Mouse (Mus musculus) WW6 (cell line): ENCODE results near the gene Nlk.

Source experiments
- DNase-seq: peaks from one replicate; pipeline ENCODE4 v3.0.0-alpha.2; 2013; ENCODE audit warnings: low read depth, low spot score

Nlk gene

DNA sequence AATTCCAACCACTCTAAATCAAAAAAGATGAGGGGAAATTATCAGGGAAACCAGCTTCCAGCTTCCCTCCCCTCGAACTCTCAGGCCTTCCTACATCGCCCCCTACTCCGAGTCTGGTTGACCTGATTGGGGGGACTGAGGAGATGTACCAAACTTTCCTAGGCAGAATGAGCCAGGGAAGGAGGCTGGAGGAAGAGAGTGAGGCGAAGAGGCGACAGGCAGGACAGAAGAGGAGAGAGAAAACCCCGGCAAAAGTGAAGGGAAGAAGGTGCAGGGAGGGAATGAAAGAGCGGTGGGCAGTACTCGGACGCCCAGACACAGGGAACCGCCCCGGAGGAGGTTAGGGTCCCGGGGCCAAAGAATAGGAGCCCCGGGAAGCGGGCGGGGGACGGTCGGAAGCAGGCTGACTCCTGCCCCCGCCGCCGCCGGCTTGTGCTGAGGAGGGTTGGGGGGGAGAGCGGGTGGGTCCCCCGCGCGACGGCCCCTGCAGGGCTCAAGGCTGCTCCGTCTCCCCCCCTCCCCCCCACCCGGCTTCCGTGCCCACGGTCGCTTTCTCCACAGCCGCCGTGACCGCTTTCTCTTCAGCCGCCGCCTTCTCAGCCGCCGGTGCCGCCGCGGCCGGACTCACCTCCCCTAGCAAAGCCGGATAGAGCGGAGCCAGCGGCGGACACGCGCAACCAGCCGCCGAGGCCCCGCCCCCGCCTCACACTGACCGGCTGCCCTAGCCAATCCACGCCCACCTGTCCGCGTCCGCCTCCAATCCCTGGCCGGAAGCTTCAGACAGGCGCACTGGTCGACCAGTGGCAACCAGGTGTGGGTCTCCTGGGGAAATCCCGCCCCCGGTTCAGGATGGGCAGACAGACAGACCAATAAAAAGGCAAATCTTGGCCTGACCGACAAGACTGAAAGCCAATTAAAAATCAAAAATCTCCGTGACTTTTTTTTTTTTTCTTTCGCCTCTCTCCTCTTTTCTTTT is at the start of gene Nlk:
Gene Nlk, minus strand, starts transcription at position 597 of the 976 bp plus-strand sequence.
- peak; percentile 99 for DNase-seq

GRCm38 (mm10) chr11:78746264-78746663 is 49.1 kb upstream of the Nlk start:
- no peak for DNase-seq

- DNase-seq: no peak
Observed at GRCm38 (mm10) chr11:78745475-78745874, 48.3 kb upstream of the Nlk start.

- DNase-seq: no peak
Observed at GRCm38 (mm10) chr11:78742461-78742860, 45.3 kb upstream of the Nlk start.

DNA sequence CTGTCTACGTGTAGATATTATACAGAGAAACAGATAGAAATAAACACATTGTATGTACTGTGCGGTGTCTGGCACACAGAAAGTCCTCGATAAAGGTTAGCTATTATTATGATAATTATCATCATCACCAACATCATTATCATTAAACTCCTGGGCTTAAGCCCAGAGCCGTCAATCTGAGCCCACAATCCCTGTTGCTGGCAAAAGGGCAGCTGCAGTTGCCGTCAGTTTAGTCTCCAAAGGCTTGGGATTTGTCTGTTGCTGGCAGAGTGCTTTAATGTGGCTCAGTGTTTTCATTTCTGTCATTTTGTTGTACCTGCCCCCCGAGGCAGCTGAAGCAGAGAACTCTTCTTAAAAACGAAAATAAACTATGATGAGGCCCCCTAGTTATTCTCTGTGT is 44.8 kb upstream of the Nlk start:
- no peak for DNase-seq

DNA sequence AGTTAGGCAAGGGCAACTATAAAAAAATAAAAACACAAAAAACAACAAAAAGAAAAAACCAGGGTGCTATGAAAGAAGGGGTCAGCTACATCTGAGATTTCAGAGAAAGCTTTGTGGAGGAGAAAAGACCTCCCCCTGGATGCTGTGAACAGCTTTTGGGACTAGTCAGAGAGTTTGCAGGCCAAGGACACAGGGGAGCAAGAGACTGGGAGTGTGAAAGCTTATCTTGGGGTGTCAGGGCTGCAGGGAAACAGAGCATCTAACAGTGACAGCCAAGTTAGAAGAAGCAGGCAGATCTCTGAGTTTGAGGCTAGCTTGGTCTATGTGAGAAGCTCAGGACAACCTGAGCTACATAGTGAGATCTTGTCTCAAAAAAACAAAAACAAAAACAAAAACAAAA is 42.2 kb upstream of the Nlk start:
- no peak for DNase-seq

- no peak for DNase-seq
Observed at GRCm38 (mm10) chr11:78736877-78737408, 39.8 kb upstream of the Nlk start.

- DNase-seq: no peak
Observed at GRCm38 (mm10) chr11:78735168-78735567, 38.0 kb upstream of the Nlk start.

- no peak for DNase-seq
Observed at GRCm38 (mm10) chr11:78732619-78733018, 35.4 kb upstream of the Nlk start.

DNA sequence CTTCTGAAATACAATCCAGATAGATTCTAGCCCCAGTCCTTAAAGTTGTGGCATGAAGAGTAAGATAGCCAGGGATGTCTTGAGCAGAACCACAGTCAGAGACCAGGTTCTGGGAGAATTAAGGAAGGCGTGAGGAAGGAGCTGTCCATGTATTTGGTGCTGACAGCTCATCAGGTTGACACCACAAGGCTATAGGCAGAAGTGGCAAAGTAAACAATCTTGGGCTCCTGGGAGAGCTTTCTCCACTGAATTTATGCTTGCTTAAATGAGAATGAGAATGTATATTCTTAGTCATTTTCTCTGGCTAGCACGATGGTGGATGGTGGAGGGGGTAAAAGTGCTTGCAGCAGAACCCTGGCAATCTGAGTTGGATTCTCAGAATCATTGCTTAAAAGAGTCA is 33.7 kb upstream of the Nlk start:
- no peak for DNase-seq

DNA sequence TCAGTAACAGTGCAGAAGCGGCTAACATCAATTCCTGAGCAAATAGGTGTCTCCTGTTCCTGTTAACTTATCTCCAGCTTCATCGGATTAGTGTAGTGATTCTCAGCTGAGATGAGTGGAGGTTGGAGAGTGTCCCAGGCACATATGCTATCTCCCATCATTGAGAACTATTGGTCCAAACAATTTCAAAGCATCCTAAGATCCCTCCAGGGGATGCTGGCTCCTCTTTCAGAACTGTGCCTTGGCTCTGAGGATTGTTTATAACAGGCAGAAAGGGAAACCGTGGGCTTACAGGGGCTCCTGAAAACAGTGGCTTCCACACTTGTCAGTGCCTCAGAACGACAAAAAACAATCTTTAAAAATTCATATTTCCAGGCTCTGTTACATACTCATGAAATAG is 30.9 kb upstream of the Nlk start:
- no peak for DNase-seq

DNA sequence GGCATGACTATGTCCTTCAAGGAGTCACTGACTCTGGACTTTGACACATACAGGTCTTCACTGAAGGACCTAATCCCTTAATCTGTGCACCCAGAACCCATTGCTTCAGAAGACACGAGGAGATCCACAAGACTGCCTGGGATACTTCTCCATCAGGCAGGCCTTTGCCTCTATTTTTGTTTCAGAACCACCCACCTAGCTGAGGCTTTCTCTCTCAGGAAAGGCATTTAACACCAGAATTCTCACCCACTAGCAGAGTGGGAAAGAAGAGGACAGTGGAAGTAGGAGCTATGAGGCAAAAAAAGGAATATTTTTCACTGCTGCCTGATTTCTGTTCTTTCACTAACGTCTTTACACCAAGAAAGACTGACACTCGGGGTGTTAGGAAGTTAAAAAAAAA is 29.2 kb upstream of the Nlk start:
- DNase-seq: no peak

DNA sequence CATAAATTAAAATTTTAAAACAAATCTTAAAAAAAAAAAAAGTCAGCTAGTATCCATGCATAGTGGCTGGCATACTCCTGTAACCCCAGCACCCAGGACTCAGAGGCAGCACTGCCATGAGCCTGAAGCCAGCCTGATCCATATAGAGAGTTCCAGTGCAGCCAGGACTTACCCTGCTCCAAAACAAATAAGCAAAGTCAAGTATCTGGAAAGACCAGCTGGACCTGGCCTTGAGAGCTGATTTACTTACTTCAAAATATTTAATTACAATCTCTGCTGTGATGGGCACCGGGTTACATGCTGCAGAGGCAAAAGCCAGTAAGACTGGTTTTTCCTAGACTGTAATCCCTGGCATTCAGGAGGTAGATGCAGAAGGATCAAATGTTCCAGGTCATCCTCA is 27.6 kb upstream of the Nlk start:
- no peak for DNase-seq

DNA sequence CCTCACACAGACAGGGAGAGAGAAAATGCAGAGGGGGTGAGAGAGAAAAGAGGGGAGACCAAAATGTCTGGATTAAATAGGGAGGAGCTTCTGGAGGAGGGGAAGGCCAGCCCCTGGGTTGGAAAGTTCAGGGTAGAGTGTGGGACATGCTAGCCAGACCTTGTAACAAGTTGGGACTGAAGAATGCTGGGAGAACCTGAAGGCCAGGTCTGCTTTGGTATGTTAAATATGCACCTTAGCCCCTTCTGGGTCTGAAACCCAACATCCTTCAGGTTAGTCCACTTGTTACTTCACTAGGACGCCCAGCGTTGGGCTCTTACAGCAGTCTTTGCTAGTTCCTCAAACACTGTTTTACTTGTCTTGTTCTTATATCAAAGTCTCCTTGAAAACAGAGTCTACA is 24.2 kb upstream of the Nlk start:
- DNase-seq: no peak

DNA sequence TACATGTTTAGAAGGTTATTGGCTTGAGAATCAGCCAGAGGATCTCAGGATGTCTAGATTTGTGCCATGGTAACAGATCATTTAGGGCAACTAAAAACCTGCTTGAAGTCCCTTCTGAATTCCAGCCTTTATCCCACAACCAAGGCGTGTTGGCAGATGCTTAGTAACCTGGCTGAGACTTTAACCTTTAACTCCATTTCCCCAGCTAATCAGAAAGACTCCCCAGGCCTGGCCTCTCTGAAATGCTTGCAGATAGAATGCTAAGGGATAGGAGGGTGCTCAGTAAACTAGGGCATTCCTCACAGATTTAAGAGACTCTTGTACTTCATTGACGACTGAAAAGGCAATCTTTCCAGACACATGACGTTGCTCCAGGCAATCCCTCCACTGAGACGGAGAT is 20.5 kb upstream of the Nlk start:
- DNase-seq: no peak

DNA sequence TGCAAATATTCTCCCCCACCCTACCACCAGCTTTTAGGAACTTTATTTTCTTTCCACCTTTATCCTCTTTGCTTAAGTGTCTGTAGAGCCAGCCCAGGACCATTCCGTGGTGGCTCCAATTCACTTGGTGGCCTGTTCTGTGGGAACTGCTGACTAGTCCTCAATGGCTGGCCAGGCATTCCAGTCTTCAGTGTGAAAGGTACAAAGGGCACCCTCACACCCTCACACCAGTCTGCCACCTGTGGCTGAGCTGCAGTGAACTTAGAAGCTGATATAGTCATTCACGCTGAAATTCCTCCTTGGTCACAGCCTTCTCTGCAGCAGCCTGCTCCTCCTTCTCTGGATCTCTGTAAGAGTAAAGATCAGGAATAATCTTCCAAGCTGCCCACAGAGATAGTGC is 11.5 kb upstream of the Nlk start:
- no peak for DNase-seq

- DNase-seq: no peak
Observed at GRCm38 (mm10) chr11:78706026-78706425, 8.9 kb upstream of the Nlk start.

GRCm38 (mm10) chr11:78703085-78703484 is 5.9 kb upstream of the Nlk start:
- no peak for DNase-seq

- DNase-seq: no peak
Observed at GRCm38 (mm10) chr11:78702319-78702718, 5.1 kb upstream of the Nlk start.

GRCm38 (mm10) chr11:78697753-78698171 is 589 bp upstream of the Nlk start:
- peak; percentile 87 for DNase-seq

- DNase-seq: no peak
Observed at GRCm38 (mm10) chr11:78694249-78694648, 2.9 kb downstream of the Nlk start.

DNA sequence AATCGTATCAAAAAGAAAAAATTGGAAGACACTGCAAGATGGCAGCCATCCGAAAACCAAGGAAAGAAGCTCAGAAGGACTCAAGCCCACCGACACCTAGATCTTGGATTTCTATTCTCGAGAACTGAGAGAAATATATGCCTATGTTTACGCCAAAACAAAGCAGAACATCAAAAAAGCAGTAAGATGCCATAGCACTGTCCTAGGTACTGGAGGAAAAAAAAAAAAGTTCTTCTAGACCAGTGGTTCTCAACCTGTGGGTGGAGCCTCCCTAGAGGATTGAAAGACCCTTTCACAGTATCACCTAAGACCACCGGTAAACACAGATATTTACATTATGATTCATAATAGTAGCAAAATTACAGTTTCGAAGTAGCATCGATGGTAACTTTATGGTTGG is 3.9 kb downstream of the Nlk start:
- no peak for DNase-seq

DNA sequence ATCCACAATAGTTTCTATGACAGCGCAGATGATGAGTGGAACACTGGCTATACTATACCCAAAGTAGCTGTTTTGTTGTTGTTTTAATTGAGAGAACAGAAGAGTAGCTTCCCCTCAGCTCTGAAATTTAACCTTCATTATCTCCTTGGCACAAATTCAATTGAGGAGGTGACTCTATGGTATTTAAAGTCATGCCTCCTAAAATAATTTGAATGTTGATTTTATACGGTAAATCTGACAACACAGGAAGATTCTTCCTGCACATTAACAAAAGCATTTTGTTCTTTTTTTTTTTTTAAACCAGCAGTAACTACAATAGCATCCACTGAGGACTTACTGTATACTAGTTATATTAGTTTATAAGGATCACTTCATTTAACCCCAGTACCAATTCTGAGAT is 6.0 kb downstream of the Nlk start:
- DNase-seq: no peak
